Mouse (Mus musculus) thymus, adult 2 months (tissue): ENCODE measurements around the gene C130050O18Rik.

ENCODE experiments used
- CTCF ChIP-seq: fragments of 200-500 bp; IDR thresholded peaks from 2 replicates; pipeline ENCODE4 v1.5.1; 2012; ENCODE audit warnings: mild to moderate bottlenecking, control low read depth, low read length, moderate library complexity, borderline replicate concordance; ENCODE audit not compliant: control insufficient read depth, poor library complexity, insufficient read depth; ENCODE audit errors: extremely low read depth
- POLR2A ChIP-seq: fragments of 200-500 bp; IDR thresholded peaks from 2 replicates; pipeline ENCODE4 v1.6.1; 2012; ENCODE audit warnings: mild to moderate bottlenecking, low read length, control low read depth, moderate library complexity; ENCODE audit not compliant: control insufficient read depth, poor library complexity, insufficient read depth; ENCODE audit errors: extremely low read depth

DNA sequence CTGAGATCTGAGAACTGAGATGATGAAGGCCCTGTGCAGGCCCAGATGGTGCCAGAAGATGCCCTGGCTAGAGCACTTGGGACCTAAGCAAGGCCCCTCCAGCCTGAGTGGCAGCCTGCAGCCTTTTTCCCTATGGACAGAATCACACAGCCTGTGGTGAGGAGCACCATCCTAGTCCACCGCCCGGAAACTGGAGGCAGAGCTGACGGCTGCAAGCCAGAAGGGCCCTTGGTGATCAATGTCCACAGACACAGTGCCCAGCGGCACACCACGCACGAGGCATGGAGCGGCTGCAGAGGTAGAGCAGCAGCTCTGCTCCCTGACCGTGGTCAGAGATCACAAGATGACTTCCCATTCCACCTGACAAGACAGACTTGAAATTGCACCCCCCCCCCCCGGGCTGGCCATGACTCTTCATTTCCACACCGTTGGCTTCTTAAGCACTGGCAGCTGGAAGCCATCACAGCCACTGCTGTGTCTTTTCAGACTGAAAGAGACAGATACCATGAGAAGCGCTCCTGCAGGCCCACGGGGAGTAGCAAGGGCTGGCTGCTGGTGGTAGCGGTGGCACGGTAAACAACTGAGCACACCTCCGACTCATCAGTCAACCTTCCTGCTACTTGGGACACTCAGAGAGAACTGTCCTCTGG, 6.7 kb downstream of the C130050O18Rik start:
- TF ChIP-seq POLR2A (no peak), CTCF (no peak)
